Mouse (Mus musculus): ENCODE results near the gene Gja4. TPM values are rescaled to one million over a fixed set of nuclear protein-coding genes. Genes with fewer than 3 reads are reported as not detected.

The Gja4 gene
- polyA plus RNA-seq, 1 experiment = 17.8 TPM

- WGBS = 63% methylated on average over 4 of the region's 4 CpGs
- H3K4me3 ChIP-seq (ENCODE audit: insufficient read depth, low read depth, low read length) = no peak overlapping the region
- no peak for DNase-seq
- H3K27me3 ChIP-seq (replicated peaks; ENCODE audit: control insufficient read depth, insufficient read depth, low read length) = no peaks in the 10 kb centered on the region
- no peaks in the 10 kb centered on the region for H3K4me1 ChIP-seq (ENCODE audit: control insufficient read depth, insufficient read depth, low read length)
- H3K27ac ChIP-seq (ENCODE audit: insufficient read depth, low read depth, low read length) = no peak overlapping the region
- no peaks in the 10 kb centered on the region for H3K36me3 ChIP-seq (ENCODE audit: control insufficient read depth, insufficient read depth, low read length)
- TF ChIP-seq POLR2A (IDR thresholded peaks at IDR 0.05; ENCODE audit: low read depth, low read length) = no peak
- no peak for TF ChIP-seq CTCF (conservative IDR thresholded peaks at IDR 0.05; ENCODE audit: insufficient read depth, insufficient read length, low read depth, low read length)
These were observed 26.9 kb downstream of the Gja4 start for GRCm38 (mm10) chr4:127286907-127287306.

GRCm38 (mm10) chr4:127279241-127279640, 34.6 kb downstream of the Gja4 start:
- WGBS = 73% methylated on average over 9 of the region's 9 CpGs
- H3K27ac ChIP-seq (ENCODE audit: insufficient read depth, low read depth, low read length) = peak overlapping the region; percentile 49
- no peaks in the 10 kb centered on the region for H3K27me3 ChIP-seq (replicated peaks; ENCODE audit: control insufficient read depth, insufficient read depth, low read length)
- no peak overlapping the region for H3K4me3 ChIP-seq (ENCODE audit: insufficient read depth, low read depth, low read length)
- H3K36me3 ChIP-seq (ENCODE audit: control insufficient read depth, insufficient read depth, low read length) = no peaks in the 10 kb centered on the region
- no peak for DNase-seq
- no peak for TF ChIP-seq POLR2A (IDR thresholded peaks at IDR 0.05; ENCODE audit: low read depth, low read length)
- no peak for TF ChIP-seq CTCF (conservative IDR thresholded peaks at IDR 0.05; ENCODE audit: insufficient read depth, insufficient read length, low read depth, low read length)
- peaks cover 3% of the 10 kb centered on the region; the same call in 1 of the 2 replicates for H3K4me1 ChIP-seq (ENCODE audit: control insufficient read depth, insufficient read depth, low read length)

- Histone ChIP-seq H3K27me3 (replicated peaks; ENCODE audit: control insufficient read depth, insufficient read depth, low read length) (no peaks in the 10 kb centered on the region), H3K36me3 (ENCODE audit: control insufficient read depth, insufficient read depth, low read length) (no peaks in the 10 kb centered on the region), H3K4me3 (ENCODE audit: insufficient read depth, low read depth, low read length) (no peak overlapping the region), H3K4me1 (ENCODE audit: control insufficient read depth, insufficient read depth, low read length) (peaks cover 3% of the 10 kb centered on the region; the same call in 1 of the 2 replicates), H3K27ac (ENCODE audit: insufficient read depth, low read depth, low read length) (peak overlapping the region; percentile 88)
- WGBS = 26% methylated on average over 9 of the region's 9 CpGs
- DNase-seq = peak; percentile 68
- no peak for TF ChIP-seq CTCF (conservative IDR thresholded peaks at IDR 0.05; ENCODE audit: insufficient read depth, insufficient read length, low read depth, low read length)
These were observed 35.3 kb downstream of the Gja4 start for GRCm38 (mm10) chr4:127278451-127279001.

- Histone ChIP-seq H3K27ac (ENCODE audit: insufficient read depth, low read depth, low read length) (peak overlapping the region; percentile 37; the same call in 1 of the 2 replicates), H3K27me3 (replicated peaks; ENCODE audit: control insufficient read depth, insufficient read depth, low read length) (no peaks in the 10 kb centered on the region), H3K4me3 (ENCODE audit: insufficient read depth, low read depth, low read length) (no peak overlapping the region), H3K4me1 (ENCODE audit: control insufficient read depth, insufficient read depth, low read length) (no peaks in the 10 kb centered on the region), H3K36me3 (ENCODE audit: control insufficient read depth, insufficient read depth, low read length) (no peaks in the 10 kb centered on the region)
- no peak for DNase-seq
- WGBS = 62% methylated on average over 5 of the region's 5 CpGs
- TF ChIP-seq POLR2A (IDR thresholded peaks at IDR 0.05; ENCODE audit: low read depth, low read length) (no peak), CTCF (conservative IDR thresholded peaks at IDR 0.05; ENCODE audit: insufficient read depth, insufficient read length, low read depth, low read length) (no peak)
These were observed 49.7 kb downstream of the Gja4 start for GRCm38 (mm10) chr4:127264183-127264554.

GRCm38 (mm10) chr4:127263438-127264182, 50.2 kb downstream of the Gja4 start:
- peak overlapping the region; percentile 61 for H3K27ac ChIP-seq (ENCODE audit: insufficient read depth, low read depth, low read length)

GRCm38 (mm10) chr4:127261601-127262000, 52.2 kb downstream of the Gja4 start:
- DNase-seq = no peak
- TF ChIP-seq CTCF (conservative IDR thresholded peaks at IDR 0.05; ENCODE audit: insufficient read depth, insufficient read length, low read depth, low read length) = no peak
- TF ChIP-seq POLR2A (IDR thresholded peaks at IDR 0.05; ENCODE audit: low read depth, low read length) = no peak
- Histone ChIP-seq H3K4me3 (ENCODE audit: insufficient read depth, low read depth, low read length) (no peak overlapping the region), H3K27me3 (replicated peaks; ENCODE audit: control insufficient read depth, insufficient read depth, low read length) (no peaks in the 10 kb centered on the region), H3K27ac (ENCODE audit: insufficient read depth, low read depth, low read length) (no peak overlapping the region), H3K4me1 (ENCODE audit: control insufficient read depth, insufficient read depth, low read length) (no peaks in the 10 kb centered on the region), H3K36me3 (ENCODE audit: control insufficient read depth, insufficient read depth, low read length) (no peaks in the 10 kb centered on the region)
- WGBS = 89% methylated on average over 14 of the region's 14 CpGs

More at GRCm38 (mm10) chr4:127263438-127264182, 50.2 kb downstream of the Gja4 start:
- no peaks in the 10 kb centered on the region for H3K4me1 ChIP-seq (ENCODE audit: control insufficient read depth, insufficient read depth, low read length)
- peak; percentile 69 for DNase-seq
- 56% methylated on average over 19 of the region's 19 CpGs for WGBS
- H3K27me3 ChIP-seq (replicated peaks; ENCODE audit: control insufficient read depth, insufficient read depth, low read length) = no peaks in the 10 kb centered on the region
- TF ChIP-seq CTCF (conservative IDR thresholded peaks at IDR 0.05; ENCODE audit: insufficient read depth, insufficient read length, low read depth, low read length) = no peak
- H3K36me3 ChIP-seq (ENCODE audit: control insufficient read depth, insufficient read depth, low read length) = no peaks in the 10 kb centered on the region
- no peak overlapping the region for H3K4me3 ChIP-seq (ENCODE audit: insufficient read depth, low read depth, low read length)

Other genes with a start within 250 kb of the Gja4 start
- gene Zmym6, start 236.7 kb downstream of the Gja4 start, polyA plus RNA-seq (2012; rRNA removed) = 5.2 and 5.3 TPM in 2 replicates
- gene Tmem35b, start 190.3 kb downstream of the Gja4 start, polyA plus RNA-seq (2012; rRNA removed) = 28.6 and 29.0 TPM in 2 replicates
- 0.19 and 0.27 TPM in 2 replicates for gene Dlgap3, start 144.8 kb downstream of the Gja4 start, polyA plus RNA-seq (2012; rRNA removed)
- 48.8 and 49.9 TPM in 2 replicates for gene Smim12, start 70.3 kb downstream of the Gja4 start, polyA plus RNA-seq (2012; rRNA removed)
- gene Gjb3, start 16.8 kb upstream of the Gja4 start, polyA plus RNA-seq (2012; rRNA removed) = 0.24 and 0.44 TPM in 2 replicates
- gene Gjb4, start 40.0 kb upstream of the Gja4 start, polyA plus RNA-seq (2012; rRNA removed) = 1.4 and 1.5 TPM in 2 replicates
- gene Gjb5, start 44.1 kb upstream of the Gja4 start, polyA plus RNA-seq (2012; rRNA removed) = 0.67 and 0.75 TPM in 2 replicates